Mouse (Mus musculus) NIH3T3 (cell line): ENCODE results near the gene Elk4.

Source experiments
- DNase-seq: peaks from one replicate; pipeline ENCODE4 v3.0.0-alpha.2; 2012; ENCODE audit warnings: low read depth

Elk4 gene

GRCm38 (mm10) chr1:132065475-132066172 lies 58.2 kb downstream of the Elk4 start:
- DNase-seq = no peak

GRCm38 (mm10) chr1:132067261-132068255 lies 60.2 kb downstream of the Elk4 start, which contains the start of gene Mfsd4a:
Mfsd4a (minus strand) TSS chr1:132068062.
- no peak for DNase-seq

- DNase-seq = no peak
Observed at GRCm38 (mm10) chr1:132069436-132069835, 62.0 kb downstream of the Elk4 start.

GRCm38 (mm10) chr1:132070659-132071058 lies 63.3 kb downstream of the Elk4 start:
- DNase-seq = no peak

- no peak for DNase-seq
Observed at GRCm38 (mm10) chr1:132075576-132075975, 68.2 kb downstream of the Elk4 start.

- DNase-seq = no peak
Observed at GRCm38 (mm10) chr1:132078413-132078812, 71.0 kb downstream of the Elk4 start.
